Mouse (Mus musculus): Measurements from ENCODE around the gene Rbl1. TPM values are rescaled to one million over a fixed set of nuclear protein-coding genes. Genes with fewer than 3 reads are reported as not detected.
"Not testable (repeated sequence)": the region's sequence is repeated elsewhere in the genome, so short reads cannot be mapped to it uniquely, and the experiment has no call there.

The Rbl1 gene
- polyA plus RNA-seq, 1 experiment from 2014 or later = 16.1 TPM

- H3K36me3 ChIP-seq (ENCODE audit: control insufficient read depth, insufficient read depth, low read length) = peaks cover 67% of the 10 kb centered on the region
- not testable (repeated sequence) for H3K4me3 ChIP-seq (ENCODE audit: low read depth, low read length); H3K4me2 ChIP-seq (ENCODE audit: low read length); H3K9me3 ChIP-seq (replicated peaks; ENCODE audit: control insufficient read depth, low read length); H3K4me1 ChIP-seq (ENCODE audit: control insufficient read depth, insufficient read depth, low read length); ATAC-seq; H3K9ac ChIP-seq (ENCODE audit: low read length); H3K27me3 ChIP-seq (replicated peaks; ENCODE audit: control insufficient read depth, insufficient read depth, low read length); H3K27ac ChIP-seq (ENCODE audit: low read depth, low read length); DNase-seq (ENCODE audit: low spot score)
Observed at GRCm38 (mm10) chr2:157165312-157166224, 38.8 kb downstream of the Rbl1 start.

DNA sequence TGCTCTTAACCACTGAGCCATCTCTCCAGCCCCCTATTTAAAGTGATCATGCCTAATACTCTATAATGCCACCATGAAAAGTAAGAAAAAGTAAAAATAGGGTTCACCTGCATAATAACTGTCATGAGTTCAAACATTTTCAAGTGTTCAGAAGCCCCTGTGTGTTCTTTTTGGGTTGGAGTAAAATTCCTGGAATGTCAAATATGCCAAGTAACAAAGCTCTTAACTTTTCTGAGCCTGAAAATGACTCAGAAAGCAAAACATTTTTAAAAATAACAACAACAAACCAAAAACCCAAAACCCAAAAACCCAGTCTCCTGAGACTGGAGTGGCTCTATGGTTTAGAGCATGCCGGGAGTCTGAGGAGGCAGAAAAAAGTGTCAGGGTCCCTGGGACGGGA, 40.2 kb downstream of the Rbl1 start:
- peaks cover 70% of the 10 kb centered on the region for H3K36me3 ChIP-seq (ENCODE audit: control insufficient read depth, insufficient read depth, low read length)
- no peak overlapping the region for H3K4me3 ChIP-seq (ENCODE audit: low read depth, low read length)
- DNase-seq (ENCODE audit: low spot score) (no peak), ATAC-seq (no peak)
- no peak overlapping the region for H3K4me2 ChIP-seq (ENCODE audit: low read length)
- WGBS = 91% methylated on average over 2 of the region's 2 CpGs
- H3K9ac ChIP-seq (ENCODE audit: low read length) = no peak overlapping the region
- H3K4me1 ChIP-seq (ENCODE audit: control insufficient read depth, insufficient read depth, low read length) = no peaks in the 10 kb centered on the region
- H3K27me3 ChIP-seq (replicated peaks; ENCODE audit: control insufficient read depth, insufficient read depth, low read length) = no peaks in the 10 kb centered on the region
- H3K27ac ChIP-seq (ENCODE audit: low read depth, low read length) = no peak overlapping the region
- no peaks in the 10 kb centered on the region for H3K9me3 ChIP-seq (replicated peaks; ENCODE audit: control insufficient read depth, low read length)

DNA sequence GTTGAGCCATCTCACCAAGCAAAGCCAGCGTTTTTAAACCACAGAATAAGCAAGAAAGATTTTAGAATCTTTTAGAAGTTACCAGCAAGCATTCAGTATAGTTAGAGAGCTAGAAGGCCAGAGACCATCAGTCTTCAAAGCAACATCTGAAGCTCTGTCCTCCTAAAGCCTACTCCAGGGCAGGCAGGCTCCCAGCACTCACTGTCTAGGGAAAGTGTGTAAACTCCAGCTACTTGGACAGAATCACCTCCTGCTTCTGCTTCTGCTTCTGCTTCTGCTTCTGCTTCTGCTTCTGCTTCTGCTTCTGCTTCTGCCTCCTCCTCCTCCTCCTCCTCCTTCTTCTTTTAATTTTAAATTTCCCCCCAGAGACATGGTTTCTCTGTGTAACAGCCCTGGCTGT, 48.3 kb downstream of the Rbl1 start:
- 88% methylated on average over 1 of the region's 1 CpGs for WGBS
- no peak for DNase-seq (ENCODE audit: low spot score)
- Histone ChIP-seq H3K27me3 (replicated peaks; ENCODE audit: control insufficient read depth, insufficient read depth, low read length) (no peaks in the 10 kb centered on the region), H3K36me3 (ENCODE audit: control insufficient read depth, insufficient read depth, low read length) (peaks cover 69% of the 10 kb centered on the region), H3K9me3 (replicated peaks; ENCODE audit: control insufficient read depth, low read length) (no peaks in the 10 kb centered on the region), H3K9ac (ENCODE audit: low read length) (no peak overlapping the region), H3K4me2 (ENCODE audit: low read length) (no peak overlapping the region), H3K4me3 (ENCODE audit: low read depth, low read length) (no peak overlapping the region), H3K27ac (ENCODE audit: low read depth, low read length) (no peak overlapping the region), H3K4me1 (ENCODE audit: control insufficient read depth, insufficient read depth, low read length) (no peaks in the 10 kb centered on the region)
- no peak for ATAC-seq

- no peaks in the 10 kb centered on the region for H3K4me1 ChIP-seq (ENCODE audit: control insufficient read depth, insufficient read depth, low read length)
- no peak overlapping the region for H3K9ac ChIP-seq (ENCODE audit: low read length)
- no peak overlapping the region for H3K27ac ChIP-seq (ENCODE audit: low read depth, low read length)
- WGBS = 85% methylated on average over 2 of the region's 2 CpGs
- DNase-seq (ENCODE audit: low spot score) (no peak), ATAC-seq (no peak)
- no peaks in the 10 kb centered on the region for H3K9me3 ChIP-seq (replicated peaks; ENCODE audit: control insufficient read depth, low read length)
- no peak overlapping the region for H3K4me2 ChIP-seq (ENCODE audit: low read length)
- no peaks in the 10 kb centered on the region for H3K27me3 ChIP-seq (replicated peaks; ENCODE audit: control insufficient read depth, insufficient read depth, low read length)
- no peak overlapping the region for H3K4me3 ChIP-seq (ENCODE audit: low read depth, low read length)
- H3K36me3 ChIP-seq (ENCODE audit: control insufficient read depth, insufficient read depth, low read length) = peaks cover 72% of the 10 kb centered on the region
Observed at GRCm38 (mm10) chr2:157153235-157153634, 51.1 kb downstream of the Rbl1 start.

GRCm38 (mm10) chr2:157148417-157148816, 55.9 kb downstream of the Rbl1 start:
- Histone ChIP-seq H3K4me1 (ENCODE audit: control insufficient read depth, insufficient read depth, low read length) (no peaks in the 10 kb centered on the region), H3K9me3 (replicated peaks; ENCODE audit: control insufficient read depth, low read length) (no peaks in the 10 kb centered on the region), H3K9ac (ENCODE audit: low read length) (no peak overlapping the region), H3K27ac (ENCODE audit: low read depth, low read length) (no peak overlapping the region), H3K4me3 (ENCODE audit: low read depth, low read length) (no peak overlapping the region), H3K4me2 (ENCODE audit: low read length) (no peak overlapping the region), H3K27me3 (replicated peaks; ENCODE audit: control insufficient read depth, insufficient read depth, low read length) (no peaks in the 10 kb centered on the region), H3K36me3 (ENCODE audit: control insufficient read depth, insufficient read depth, low read length) (peaks cover 76% of the 10 kb centered on the region)
- DNase-seq (ENCODE audit: low spot score) = no peak
- 93% methylated on average over 5 of the region's 5 CpGs for WGBS
- ATAC-seq = no peak

GRCm38 (mm10) chr2:157147397-157148020, 56.8 kb downstream of the Rbl1 start:
- Histone ChIP-seq H3K36me3 (ENCODE audit: control insufficient read depth, insufficient read depth, low read length) (peaks cover 71% of the 10 kb centered on the region), H3K27ac (ENCODE audit: low read depth, low read length) (no peak overlapping the region), H3K9me3 (replicated peaks; ENCODE audit: control insufficient read depth, low read length) (no peaks in the 10 kb centered on the region), H3K9ac (ENCODE audit: low read length) (no peak overlapping the region), H3K4me2 (ENCODE audit: low read length) (no peak overlapping the region), H3K4me3 (ENCODE audit: low read depth, low read length) (no peak overlapping the region), H3K27me3 (replicated peaks; ENCODE audit: control insufficient read depth, insufficient read depth, low read length) (no peaks in the 10 kb centered on the region), H3K4me1 (ENCODE audit: control insufficient read depth, insufficient read depth, low read length) (no peaks in the 10 kb centered on the region)
- ATAC-seq (no peak), DNase-seq (ENCODE audit: low spot score) (no peak)
- 95% methylated on average over 9 of the region's 9 CpGs for WGBS

DNA sequence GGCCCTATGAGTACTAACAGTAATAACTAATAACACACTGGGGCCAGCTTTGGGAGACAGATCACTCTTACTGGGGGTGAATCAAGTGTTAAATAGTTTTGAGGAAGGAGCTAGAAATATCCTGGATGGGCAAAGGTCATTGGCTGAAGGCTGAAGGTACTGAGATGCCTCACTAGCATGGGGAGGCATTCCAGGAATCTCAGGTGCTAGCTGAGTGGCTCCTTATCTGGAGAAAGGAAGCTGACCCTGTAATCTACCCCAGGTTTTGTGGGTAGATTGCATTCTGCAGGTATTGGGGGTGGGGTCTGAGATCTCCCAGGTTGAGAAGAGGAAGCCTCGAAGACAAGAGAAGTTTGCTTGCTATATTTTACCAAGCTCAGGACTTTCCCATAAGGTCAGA, 59.2 kb downstream of the Rbl1 start:
- H3K36me3 ChIP-seq (ENCODE audit: control insufficient read depth, insufficient read depth, low read length) = peaks cover 47% of the 10 kb centered on the region
- no peak overlapping the region for H3K4me3 ChIP-seq (ENCODE audit: low read depth, low read length)
- DNase-seq (ENCODE audit: low spot score) = no peak
- no peak for ATAC-seq
- H3K27me3 ChIP-seq (replicated peaks; ENCODE audit: control insufficient read depth, insufficient read depth, low read length) = no peaks in the 10 kb centered on the region
- WGBS = 97% methylated on average over 1 of the region's 1 CpGs
- H3K9me3 ChIP-seq (replicated peaks; ENCODE audit: control insufficient read depth, low read length) = no peaks in the 10 kb centered on the region; the same call in 1 of the 2 replicates
- no peaks in the 10 kb centered on the region for H3K4me1 ChIP-seq (ENCODE audit: control insufficient read depth, insufficient read depth, low read length)
- H3K4me2 ChIP-seq (ENCODE audit: low read length) = no peak overlapping the region
- H3K9ac ChIP-seq (ENCODE audit: low read length) = no peak overlapping the region
- H3K27ac ChIP-seq (ENCODE audit: low read depth, low read length) = no peak overlapping the region

- H3K9ac ChIP-seq (ENCODE audit: low read length) = no peak overlapping the region
- no peak overlapping the region for H3K4me3 ChIP-seq (ENCODE audit: low read depth, low read length)
- no peaks in the 10 kb centered on the region; the same call in 1 of the 2 replicates for H3K9me3 ChIP-seq (replicated peaks; ENCODE audit: control insufficient read depth, low read length)
- DNase-seq (ENCODE audit: low spot score) (no peak), ATAC-seq (no peak)
- no peaks in the 10 kb centered on the region for H3K4me1 ChIP-seq (ENCODE audit: control insufficient read depth, insufficient read depth, low read length)
- no peak overlapping the region for H3K4me2 ChIP-seq (ENCODE audit: low read length)
- 68% methylated on average over 5 of the region's 5 CpGs for WGBS
- no peak overlapping the region for H3K27ac ChIP-seq (ENCODE audit: low read depth, low read length)
- H3K27me3 ChIP-seq (replicated peaks; ENCODE audit: control insufficient read depth, insufficient read depth, low read length) = no peaks in the 10 kb centered on the region
- H3K36me3 ChIP-seq (ENCODE audit: control insufficient read depth, insufficient read depth, low read length) = peaks cover 37% of the 10 kb centered on the region
Observed at GRCm38 (mm10) chr2:157144132-157144531, 60.2 kb downstream of the Rbl1 start.

DNA sequence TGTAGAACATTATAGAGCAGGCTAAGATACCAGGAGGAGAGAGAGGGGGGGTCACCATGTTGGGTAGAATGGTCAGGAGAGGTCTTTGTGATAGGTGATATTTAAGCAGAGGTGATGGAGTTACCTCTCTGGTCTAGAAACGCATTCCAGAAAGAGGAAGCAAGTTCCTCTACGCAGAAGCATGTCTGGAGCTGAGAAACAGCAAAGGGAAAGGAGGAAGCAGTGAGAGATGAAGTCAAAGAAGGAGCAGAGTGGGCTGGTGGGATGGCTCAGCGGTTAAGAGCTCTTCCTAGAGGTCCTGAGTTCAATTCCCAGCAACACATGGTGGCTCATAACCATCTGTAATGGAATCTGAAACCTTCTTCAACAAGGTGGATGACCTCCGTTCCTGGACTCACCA, 62.4 kb downstream of the Rbl1 start:
- no peak for ATAC-seq

More for the DNA sequence above, 62.4 kb downstream of the Rbl1 start:
- no peak overlapping the region for H3K4me2 ChIP-seq (ENCODE audit: low read length)
- no peaks in the 10 kb centered on the region for H3K4me1 ChIP-seq (ENCODE audit: control insufficient read depth, insufficient read depth, low read length)
- no peaks in the 10 kb centered on the region; the same call in 1 of the 2 replicates for H3K9me3 ChIP-seq (replicated peaks; ENCODE audit: control insufficient read depth, low read length)
- H3K27me3 ChIP-seq (replicated peaks; ENCODE audit: control insufficient read depth, insufficient read depth, low read length) = no peaks in the 10 kb centered on the region
- peaks cover 19% of the 10 kb centered on the region; the same call in 1 of the 2 replicates for H3K36me3 ChIP-seq (ENCODE audit: control insufficient read depth, insufficient read depth, low read length)
- H3K27ac ChIP-seq (ENCODE audit: low read depth, low read length) = no peak overlapping the region
- 90% methylated on average over 4 of the region's 4 CpGs for WGBS
- no peak for DNase-seq (ENCODE audit: low spot score)
- H3K4me3 ChIP-seq (ENCODE audit: low read depth, low read length) = no peak overlapping the region
- H3K9ac ChIP-seq (ENCODE audit: low read length) = no peak overlapping the region
